Mouse (Mus musculus) heart, postnatal 0 days (tissue): ENCODE measurements around the gene Efemp2.
A peak's percentile ranks its signal among the peaks of the same experiment; 100 is the strongest.

Source experiments
- CTCF ChIP-seq: IDR thresholded peaks from 2 replicates; pipeline ENCODE4 v1.5.1; 2016; ENCODE audit warnings: antibody characterized with exemption, control low read depth, low read depth
- EP300 ChIP-seq: IDR thresholded peaks from 2 replicates; pipeline ENCODE4 v1.6.1; 2016; ENCODE audit warnings: antibody characterized with exemption, low read depth

DNA sequence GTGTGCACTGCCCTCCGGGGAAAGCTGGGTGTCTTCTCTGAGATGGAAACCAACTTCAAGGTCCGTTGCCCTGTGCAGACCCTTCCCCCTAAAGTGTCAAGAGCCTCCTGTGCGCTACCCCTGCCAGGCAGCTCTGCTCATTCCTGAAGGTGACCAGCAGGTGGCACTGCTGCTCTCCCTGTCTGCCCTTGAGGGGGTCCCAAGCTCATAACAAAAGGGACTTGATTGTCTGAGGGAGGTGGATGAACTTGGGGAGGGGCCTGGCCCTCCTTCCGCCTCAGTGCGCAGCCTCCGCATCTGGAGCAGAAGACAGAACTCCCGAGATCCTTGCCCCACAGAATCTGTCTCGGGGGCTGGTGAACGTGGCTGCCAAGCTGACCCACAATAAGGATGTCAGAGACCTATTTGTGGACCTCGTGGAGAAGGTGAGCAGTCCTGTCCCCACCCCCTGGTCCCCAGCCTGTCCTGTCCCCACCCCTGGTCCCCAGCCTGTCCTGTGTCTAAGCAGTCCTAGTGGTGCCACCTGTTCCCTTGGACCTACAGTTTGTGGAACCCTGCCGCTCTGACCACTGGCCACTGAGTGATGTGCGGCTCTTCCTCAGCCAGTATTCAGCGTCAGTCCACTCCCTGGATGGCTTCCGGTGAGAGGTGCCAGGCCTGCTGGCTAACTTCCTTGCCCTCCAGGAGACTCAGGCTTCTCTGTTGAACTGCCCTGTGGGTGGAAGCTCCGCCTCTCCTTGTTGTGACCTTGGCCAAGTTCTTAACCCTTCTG is 9.8 kb upstream of the Efemp2 start:
- TF ChIP-seq CTCF (peak; percentile 95), EP300 (no peak)
